8 mouse cellular contexts compared by ENCODE assay signal in the genomic region with DNA sequence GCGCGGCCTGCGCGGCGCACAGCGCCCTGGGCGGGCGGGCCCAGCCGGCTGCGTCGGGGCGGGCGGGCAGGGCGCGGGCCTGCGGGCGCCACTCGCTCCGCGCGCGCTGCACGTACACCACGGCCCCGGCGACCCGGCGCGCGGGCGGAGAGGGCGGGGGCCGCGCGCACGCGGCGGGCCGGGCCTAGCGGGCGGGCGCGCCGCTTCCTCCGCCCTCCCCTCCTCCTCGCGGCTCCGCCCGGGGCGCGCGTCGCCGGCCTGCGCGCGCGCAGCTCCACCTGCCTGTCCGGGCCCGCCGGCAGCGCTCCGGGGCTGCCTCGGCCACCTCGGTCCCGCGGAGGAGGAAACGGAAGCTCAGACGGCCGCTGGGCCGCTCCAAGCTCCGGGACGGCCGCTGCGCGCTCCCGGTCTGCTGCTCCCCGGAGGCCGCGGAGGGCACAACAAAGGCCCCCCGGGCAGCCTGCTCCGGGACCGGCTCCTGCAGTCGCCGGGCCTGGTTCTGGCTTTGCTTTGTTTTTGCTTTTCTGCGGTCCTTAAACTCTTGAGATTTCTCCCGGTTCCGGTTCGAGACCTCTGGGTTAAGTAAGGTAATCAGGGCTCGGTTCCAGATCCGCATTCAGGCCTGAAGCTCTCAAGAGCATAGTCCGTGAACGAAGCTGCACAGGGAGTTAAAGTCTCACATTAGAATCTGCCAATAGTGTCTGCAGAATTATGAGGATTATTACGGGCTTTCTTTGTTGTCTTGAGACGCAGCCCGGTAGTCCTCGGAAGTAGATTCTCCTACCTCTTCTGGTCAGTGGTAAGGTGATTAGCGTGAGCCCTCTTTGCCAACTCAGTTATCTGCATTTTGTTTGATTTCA. TPM values are rescaled to one million over a fixed set of nuclear protein-coding genes. Genes with fewer than 3 reads are reported as not detected.
DNase-seq lines count a peak whose midpoint lies in the region; ATAC-seq and TF ChIP-seq lines count a peak whose summit lies in the region.

A gene (minus strand): TSS at position 116 of the 860 bp plus-strand sequence.

- peak within 1 kb of the TSS; percentile 91 for H3K4me3 ChIP-seq in gastrocnemius, adult 2 months
- peak within 1 kb of the TSS; percentile 92 for H3K4me3 ChIP-seq in hindbrain, embryonic 16.5 days (ENCODE audit: low read length)
- H3K4me3 ChIP-seq in megakaryocyte, embryonic 14.5 days (replicated peaks) = peak within 1 kb of the TSS; percentile 93

- under 1% methylated on average over 49 of the region's 98 CpGs for WGBS in hindbrain, embryonic 16.5 days

- no peaks in the 10 kb centered on the region for H3K9me3 ChIP-seq in hindbrain, embryonic 16.5 days (ENCODE audit: control insufficient read depth, low read length)
- no peaks in the 10 kb centered on the region for H3K9me3 ChIP-seq in megakaryocyte, embryonic 14.5 days

- intact Hi-C loops in gastrocnemius, adult 2 months (cut with DNase I) = loop anchor here (1.0 to 5.0 kb wide), 4 partner anchors 37 to 88 kb away; a partner anchor contains a TSS

- H3K4me1 ChIP-seq in hindbrain, embryonic 16.5 days (ENCODE audit: control insufficient read depth, insufficient read depth, low read depth, low read length) = peaks cover 36% of the 10 kb centered on the region
- H3K4me1 ChIP-seq in megakaryocyte, embryonic 14.5 days = peaks cover 55% of the 10 kb centered on the region

- peak; percentile 37 for TF ChIP-seq CTCF in gastrocnemius, adult 2 months (IDR thresholded peaks at IDR 0.05)

- no peaks in the 10 kb centered on the region for H3K36me3 ChIP-seq in hindbrain, embryonic 16.5 days (ENCODE audit: control insufficient read depth, insufficient read depth, low read length)
- peaks cover 13% of the 10 kb centered on the region for H3K36me3 ChIP-seq in megakaryocyte, embryonic 14.5 days (replicated peaks; ENCODE audit: low read length)

- H3K27ac ChIP-seq in gastrocnemius, adult 2 months = peak within 1 kb of the TSS; percentile 100
- H3K27ac ChIP-seq in hindbrain, embryonic 16.5 days (ENCODE audit: low read depth, low read length) = peak within 1 kb of the TSS; percentile 98

- ATAC-seq in hindbrain, embryonic 16.5 days = peak; percentile 85

- peak within 1 kb of the TSS; percentile 91 for H3K4me2 ChIP-seq in hindbrain, embryonic 16.5 days (ENCODE audit: low read length)

- peak; percentile 73 for DNase-seq in adipocyte (ENCODE audit: low spot score)
- DNase-seq in cerebellum, postnatal 4 days (ENCODE audit: low spot score in 2 of 2) = peak; percentile 35 to 72
- DNase-seq in gastrocnemius, adult 2 months = peak; percentile 94
- peak; percentile 45 to 77 for DNase-seq in left cerebral cortex, adult 8-10 months (ENCODE audit: low spot score in 2 of 2)
- DNase-seq in right cerebral cortex, postnatal 14 days = peak; percentile 69
- peak; percentile 76 to 79 for DNase-seq in urinary bladder, postnatal 4 days (ENCODE audit: low spot score in 2 of 2)

- peak within 1 kb of the TSS; percentile 98 for H3K9ac ChIP-seq in hindbrain, embryonic 16.5 days (ENCODE audit: low read depth, low read length)

- no peaks in the 10 kb centered on the region for H3K27me3 ChIP-seq in hindbrain, embryonic 16.5 days (replicated peaks; ENCODE audit: control insufficient read depth, insufficient read depth, low read length)
- H3K27me3 ChIP-seq in megakaryocyte, embryonic 14.5 days (replicated peaks) = peaks cover 9% of the 10 kb centered on the region

RNA-seq across cellular contexts. Expression of the gene that starts here (rescaled TPM):
- total RNA-seq in gastrocnemius, adult 2 months (2021) = 100 to 1,000 TPM; 159 to 192 TPM
- 14.3 and 14.8 TPM in 2 replicates for polyA plus RNA-seq in hindbrain, embryonic 16.5 days (2015; fragmentation: Nextera tagmentation; extraction: Ambion mirVana)
- total RNA-seq in left cerebral cortex, adult 8-10 months (2022) = 10 to 100 TPM; 58.3 to 63.5 (median 62.1) TPM
- polyA plus RNA-seq in megakaryocyte, embryonic 14.5 days (2012; ENCODE audit: insufficient read depth, low replicate concordance) = 6.7 and 14.0 TPM in 2 replicates

Comparison
In these comparisons a context has a peak if more than half of its experiments do, and no peak if none do; other contexts are left out.
1. Peak in every context shown above with its lines: DNase-seq, ATAC-seq, H3K4me3 ChIP-seq and H3K27ac ChIP-seq.